In genomic region chr11:102455740-102456396, GRCm38 (mm10) we compare ENCODE assay signal across 8 mouse cellular contexts. TPM values are rescaled to one million over a fixed set of nuclear protein-coding genes. Genes with fewer than 3 reads are reported as not detected.
DNase-seq lines count a peak whose midpoint lies in the region; ATAC-seq and TF ChIP-seq lines count a peak whose summit lies in the region.

No protein-coding gene starts in this region.

- no peaks in the 10 kb centered on the region for H3K9me3 ChIP-seq in hindbrain, embryonic 16.5 days (ENCODE audit: control insufficient read depth, low read length)
- no peaks in the 10 kb centered on the region for H3K9me3 ChIP-seq in midbrain, embryonic 16.5 days (replicated peaks; ENCODE audit: control insufficient read depth, low read length, poor library complexity, severe bottlenecking)
- H3K9me3 ChIP-seq in stomach, postnatal 0 days (ENCODE audit: control insufficient read depth, low read length): no peaks in the 10 kb centered on the region

- H3K27me3 ChIP-seq in hindbrain, embryonic 16.5 days (replicated peaks; ENCODE audit: control insufficient read depth, insufficient read depth, low read length): no peaks in the 10 kb centered on the region; the same call in none of the 2 replicates
- no peaks in the 10 kb centered on the region; the same call in 1 of the 2 replicates for H3K27me3 ChIP-seq in midbrain, embryonic 16.5 days (ENCODE audit: control insufficient read depth, insufficient read depth, low read depth, low read length)
- no peaks in the 10 kb centered on the region for H3K27me3 ChIP-seq in stomach, postnatal 0 days (ENCODE audit: control insufficient read depth, insufficient read depth, low read length)

- peak overlapping the region; percentile 37 for H3K27ac ChIP-seq in hindbrain, embryonic 16.5 days (ENCODE audit: low read depth, low read length)
- peak overlapping the region; percentile 71 for H3K27ac ChIP-seq in midbrain, embryonic 16.5 days (ENCODE audit: low read length)
- H3K27ac ChIP-seq in stomach, postnatal 0 days (replicated peaks): peak overlapping the region; percentile 67

- peak overlapping the region; percentile 67 for H3K9ac ChIP-seq in hindbrain, embryonic 16.5 days (ENCODE audit: low read depth, low read length)
- peak overlapping the region; percentile 74 for H3K9ac ChIP-seq in midbrain, embryonic 16.5 days (ENCODE audit: low read depth, low read length)
- H3K9ac ChIP-seq in stomach, postnatal 0 days (ENCODE audit: low read length): peak overlapping the region; percentile 56

- ATAC-seq in hindbrain, embryonic 16.5 days: peak; percentile 90
- ATAC-seq in midbrain, embryonic 16.5 days: peak; percentile 88
- peak; percentile 84 for ATAC-seq in stomach, postnatal 0 days (ENCODE audit: low FRiP score, low TSS enrichment)

- WGBS in hindbrain, embryonic 16.5 days: 0% methylated on average over 39 of the region's 40 CpGs
- WGBS in midbrain, embryonic 16.5 days: under 1% methylated on average over 36 of the region's 40 CpGs
- WGBS in stomach, postnatal 0 days: 0% methylated on average over 37 of the region's 40 CpGs

- H3K4me3 ChIP-seq in hindbrain, embryonic 16.5 days (ENCODE audit: low read length): peak overlapping the region; percentile 48
- H3K4me3 ChIP-seq in midbrain, embryonic 16.5 days (ENCODE audit: low read depth, low read length): peak overlapping the region; percentile 57
- peak overlapping the region; percentile 51 for H3K4me3 ChIP-seq in stomach, postnatal 0 days (ENCODE audit: low read depth, low read length)

- H3K4me1 ChIP-seq in hindbrain, embryonic 16.5 days (ENCODE audit: control insufficient read depth, insufficient read depth, low read depth, low read length): peaks cover 6% of the 10 kb centered on the region
- peaks cover 5% of the 10 kb centered on the region; the same call in 1 of the 2 replicates for H3K4me1 ChIP-seq in midbrain, embryonic 16.5 days (ENCODE audit: control insufficient read depth, insufficient read depth, low read length)
- H3K4me1 ChIP-seq in stomach, postnatal 0 days (replicated peaks; ENCODE audit: control insufficient read depth, insufficient read depth): no peaks in the 10 kb centered on the region; the same call in 1 of the 2 replicates

- peak overlapping the region; percentile 68 for H3K4me2 ChIP-seq in hindbrain, embryonic 16.5 days (ENCODE audit: low read length)
- peak overlapping the region; percentile 87 for H3K4me2 ChIP-seq in midbrain, embryonic 16.5 days (ENCODE audit: low read length)
- H3K4me2 ChIP-seq in stomach, postnatal 0 days (replicated peaks; ENCODE audit: low read depth): peak overlapping the region; percentile 70

- TF ChIP-seq EP300 in stomach, postnatal 0 days (optimal IDR thresholded peaks at IDR 0.05): no peak

- peak; percentile 76 for DNase-seq in right cerebral cortex, postnatal 10 days (ENCODE audit: low spot score in 2 of 2)
- no peak for DNase-seq in right cerebral cortex, postnatal 36 days (ENCODE audit: low spot score in 2 of 2)
- DNase-seq in cerebellum, postnatal 10 days: peak; percentile 79 to 82
- peak; percentile 51 for DNase-seq in gastrocnemius, adult 18-20 months (ENCODE audit: low spot score)
- DNase-seq in liver: peak; percentile 87
- DNase-seq in stomach, postnatal 0 days (ENCODE audit: low spot score): peak; percentile 93

- no peaks in the 10 kb centered on the region for H3K36me3 ChIP-seq in hindbrain, embryonic 16.5 days (ENCODE audit: control insufficient read depth, insufficient read depth, low read length)
- H3K36me3 ChIP-seq in midbrain, embryonic 16.5 days (ENCODE audit: control insufficient read depth, insufficient read depth, low read length): no peaks in the 10 kb centered on the region
- H3K36me3 ChIP-seq in stomach, postnatal 0 days (ENCODE audit: control insufficient read depth, insufficient read depth, low read length): no peaks in the 10 kb centered on the region

- peak; percentile 65 for TF ChIP-seq CTCF in stomach, postnatal 0 days (IDR thresholded peaks at IDR 0.05; ENCODE audit: low read depth)

RNA-seq across cellular contexts. Expression of gene Fam171a2, which starts 8.4 kb away (rescaled TPM):
- 1 to 10 TPM in 1 of 2 experiments, under 1 TPM in 1; 0.62 to 1.1 TPM for total RNA-seq in gastrocnemius, adult 18-20 months (2021)
- polyA plus RNA-seq in hindbrain, embryonic 16.5 days (2015; fragmentation: Nextera tagmentation; extraction: Ambion mirVana): 17.8 and 17.9 TPM in 2 replicates
- polyA plus RNA-seq in midbrain, embryonic 16.5 days (2015; fragmentation: Nextera tagmentation; extraction: Ambion mirVana): 18.1 and 20.5 TPM in 2 replicates
- 2.0 and 2.9 TPM in 2 replicates for polyA plus RNA-seq in stomach, postnatal 0 days (2015; fragmentation: Nextera tagmentation; extraction: Ambion mirVana)

RNA-seq across cellular contexts. Expression of gene Itga2b, which starts 14.1 kb away (rescaled TPM):
- total RNA-seq in gastrocnemius, adult 18-20 months (2021): 1 to 10 TPM in 1 of 2 experiments, under 1 TPM in 1; 0.64 to 1.4 TPM
- 9.4 and 13.1 TPM in 2 replicates for polyA plus RNA-seq in hindbrain, embryonic 16.5 days (2015; fragmentation: Nextera tagmentation; extraction: Ambion mirVana)
- polyA plus RNA-seq in midbrain, embryonic 16.5 days (2015; fragmentation: Nextera tagmentation; extraction: Ambion mirVana): 8.3 and 11.6 TPM in 2 replicates
- 5.4 and 6.5 TPM in 2 replicates for polyA plus RNA-seq in stomach, postnatal 0 days (2015; fragmentation: Nextera tagmentation; extraction: Ambion mirVana)

RNA-seq across cellular contexts. Expression of gene Grn, which starts 25.8 kb away (rescaled TPM):
- 10 to 100 TPM; 17.1 to 20.7 TPM for total RNA-seq in gastrocnemius, adult 18-20 months (2021)
- 95.4 and 100 TPM in 2 replicates for polyA plus RNA-seq in hindbrain, embryonic 16.5 days (2015; fragmentation: Nextera tagmentation; extraction: Ambion mirVana)
- polyA plus RNA-seq in midbrain, embryonic 16.5 days (2015; fragmentation: Nextera tagmentation; extraction: Ambion mirVana): 65.2 and 75.8 TPM in 2 replicates
- polyA plus RNA-seq in stomach, postnatal 0 days (2015; fragmentation: Nextera tagmentation; extraction: Ambion mirVana): 126 and 142 TPM in 2 replicates

RNA-seq across cellular contexts. Expression of gene Slc25a39, which starts 48.1 kb away (rescaled TPM):
- 10 to 100 TPM; 61.2 to 62.0 TPM for total RNA-seq in gastrocnemius, adult 18-20 months (2021)
- 182 and 187 TPM in 2 replicates for polyA plus RNA-seq in hindbrain, embryonic 16.5 days (2015; fragmentation: Nextera tagmentation; extraction: Ambion mirVana)
- polyA plus RNA-seq in midbrain, embryonic 16.5 days (2015; fragmentation: Nextera tagmentation; extraction: Ambion mirVana): 144 and 150 TPM in 2 replicates
- 189 and 200 TPM in 2 replicates for polyA plus RNA-seq in stomach, postnatal 0 days (2015; fragmentation: Nextera tagmentation; extraction: Ambion mirVana)

Comparison
In these comparisons a context has a peak if more than half of its experiments do, and no peak if none do; other contexts are left out.
1. DNase-seq: peak in right cerebral cortex, postnatal 10 days (2 of 2), cerebellum, postnatal 10 days (2 of 2), gastrocnemius, adult 18-20 months (single experiment), liver (single experiment) and stomach, postnatal 0 days (single experiment); none in right cerebral cortex, postnatal 36 days (0 of 2).
2. Peak in every context shown above with its lines, with median percentiles within 50 percentile points of each other: ATAC-seq, H3K27ac ChIP-seq, H3K4me2 ChIP-seq, H3K4me3 ChIP-seq and H3K9ac ChIP-seq.